Mouse (Mus musculus) neural tube, embryonic 10.5 days (tissue): ENCODE measurements around the gene Dnaja3.

ENCODE experiments used
- DNase-seq: peaks from one replicate; pipeline ENCODE4 v3.0.0-alpha.2; 2017; ENCODE audit warnings: low spot score; ENCODE audit errors: extremely low spot score

The Dnaja3 gene

GRCm38 (mm10) chr16:4639831-4640237 lies at the start of gene Dnaja3, which contains the start of gene Vasn:
Gene Dnaja3, plus strand, starts transcription at chr16:4639989.
Gene Vasn, plus strand, starts transcription at chr16:4639941.
- DNase-seq: peak; percentile 86

- no peak for DNase-seq
Observed at GRCm38 (mm10) chr16:4590236-4590635, 49.6 kb upstream of the Dnaja3 start.

GRCm38 (mm10) chr16:4592909-4593875 lies 46.6 kb upstream of the Dnaja3 start:
- no peak for DNase-seq

- DNase-seq: peak; percentile 89
Observed at GRCm38 (mm10) chr16:4593971-4594813, 45.6 kb upstream of the Dnaja3 start, which contains the start of gene Glis2. Gene Glis2, plus strand, starts transcription at chr16:4594713.

- DNase-seq: no peak
Observed at GRCm38 (mm10) chr16:4594814-4595526, 44.8 kb upstream of the Dnaja3 start.

GRCm38 (mm10) chr16:4595527-4595963 lies 44.2 kb upstream of the Dnaja3 start:
- DNase-seq: no peak

- peak; percentile 68 for DNase-seq
Observed at GRCm38 (mm10) chr16:4596141-4596728, 43.6 kb upstream of the Dnaja3 start.

GRCm38 (mm10) chr16:4596836-4597235 lies 43.0 kb upstream of the Dnaja3 start:
- no peak for DNase-seq

GRCm38 (mm10) chr16:4597296-4597695 lies 42.5 kb upstream of the Dnaja3 start:
- DNase-seq: no peak

- no peak for DNase-seq
Observed at GRCm38 (mm10) chr16:4598041-4598440, 41.7 kb upstream of the Dnaja3 start.

- no peak for DNase-seq
Observed at GRCm38 (mm10) chr16:4598891-4599543, 40.8 kb upstream of the Dnaja3 start.

GRCm38 (mm10) chr16:4599616-4600015 lies 40.2 kb upstream of the Dnaja3 start:
- no peak for DNase-seq

GRCm38 (mm10) chr16:4600701-4601310 lies 39.0 kb upstream of the Dnaja3 start:
- no peak for DNase-seq

GRCm38 (mm10) chr16:4602189-4602588 lies 37.6 kb upstream of the Dnaja3 start:
- DNase-seq: no peak

GRCm38 (mm10) chr16:4602766-4603452 lies 36.9 kb upstream of the Dnaja3 start:
- DNase-seq: no peak

GRCm38 (mm10) chr16:4603453-4603837 lies 36.3 kb upstream of the Dnaja3 start:
- DNase-seq: no peak

GRCm38 (mm10) chr16:4604293-4604837 lies 35.4 kb upstream of the Dnaja3 start:
- no peak for DNase-seq

GRCm38 (mm10) chr16:4605514-4606131 lies 34.2 kb upstream of the Dnaja3 start:
- no peak for DNase-seq
